Mouse (Mus musculus) spleen, adult 2 months (tissue): ENCODE results near the gene Ccdc93.

Experiments used
- CTCF ChIP-seq: fragments of 200-500 bp; IDR thresholded peaks from 2 replicates; pipeline ENCODE4 v1.5.1; 2011; ENCODE audit warnings: mild to moderate bottlenecking, inconsistent platforms; ENCODE audit not compliant: insufficient read depth, insufficient read length, insufficient replicate concordance; ENCODE audit errors: extremely low read depth
- POLR2A ChIP-seq: fragments of 200-500 bp; IDR thresholded peaks from 2 replicates; pipeline ENCODE4 v1.6.1; 2011; ENCODE audit warnings: low read depth, low read length, inconsistent platforms

DNA sequence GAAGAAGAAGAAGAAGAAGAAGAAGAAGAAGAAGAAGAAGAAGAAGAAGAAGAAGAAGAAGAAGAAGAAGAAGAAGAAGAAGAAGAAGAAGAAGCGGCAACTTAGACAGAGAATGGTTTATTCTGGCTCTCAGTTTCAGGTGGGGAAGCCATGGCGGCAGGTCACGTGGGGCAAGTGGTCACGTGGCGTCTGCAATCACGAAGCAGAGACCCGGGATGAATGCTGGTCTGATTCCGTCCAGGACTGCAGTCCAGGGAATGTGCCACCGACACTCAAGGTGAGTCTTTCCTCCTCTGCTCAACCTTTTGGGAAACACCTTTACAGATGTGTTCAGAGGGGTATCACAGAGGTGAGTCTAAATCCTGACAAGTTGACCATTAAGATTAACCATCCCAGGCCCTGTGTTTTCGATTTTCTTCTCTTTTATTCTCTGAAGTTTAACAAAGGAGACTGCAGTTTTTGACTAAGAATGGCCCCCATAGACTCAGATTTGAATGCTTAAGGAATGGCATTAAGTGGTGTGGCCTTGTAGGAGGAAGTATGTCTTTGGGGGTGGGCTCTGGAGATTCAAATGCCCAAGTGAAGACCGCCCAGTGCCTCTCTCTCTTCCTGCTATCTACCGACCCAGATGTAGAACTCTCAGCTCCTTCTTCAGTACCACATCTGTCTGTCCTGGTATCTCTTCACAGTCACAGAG is 11.1 kb upstream of the Ccdc93 start:
- TF ChIP-seq POLR2A (no peak), CTCF (no peak)
